Mouse (Mus musculus): Measurements from ENCODE around the gene Ccdc163. TPM values are rescaled to one million over a fixed set of nuclear protein-coding genes. Genes with fewer than 3 reads are reported as not detected.

Gene Ccdc163
- polyA plus RNA-seq, 1 experiment from 2014 or later, result 14.8 TPM

- Histone ChIP-seq H3K36me3 (ENCODE audit: control insufficient read depth, insufficient read depth) (peaks cover 42% of the 10 kb centered on the region), H3K27ac (ENCODE audit: low read length) (no peak overlapping the region), H3K4me1 (ENCODE audit: control insufficient read depth, insufficient read depth, low read length) (peaks cover 18% of the 10 kb centered on the region), H3K9me3 (replicated peaks; ENCODE audit: control insufficient read depth, low read length) (no peaks in the 10 kb centered on the region), H3K27me3 (ENCODE audit: control insufficient read depth, insufficient read depth, low read length) (no peaks in the 10 kb centered on the region), H3K9ac (ENCODE audit: low read length) (no peak overlapping the region), H3K4me3 (ENCODE audit: low read length) (no peak overlapping the region), H3K4me2 (ENCODE audit: low read depth, low read length) (no peak overlapping the region)
- ATAC-seq (replicated peaks; ENCODE audit: extremely low read depth, insufficient read depth, low FRiP score), result no peak
- WGBS, result 83% methylated on average over 4 of the region's 4 CpGs
These were observed 18.9 kb upstream of the Ccdc163 start for GRCm38 (mm10) chr4:116689309-116689876.

DNA sequence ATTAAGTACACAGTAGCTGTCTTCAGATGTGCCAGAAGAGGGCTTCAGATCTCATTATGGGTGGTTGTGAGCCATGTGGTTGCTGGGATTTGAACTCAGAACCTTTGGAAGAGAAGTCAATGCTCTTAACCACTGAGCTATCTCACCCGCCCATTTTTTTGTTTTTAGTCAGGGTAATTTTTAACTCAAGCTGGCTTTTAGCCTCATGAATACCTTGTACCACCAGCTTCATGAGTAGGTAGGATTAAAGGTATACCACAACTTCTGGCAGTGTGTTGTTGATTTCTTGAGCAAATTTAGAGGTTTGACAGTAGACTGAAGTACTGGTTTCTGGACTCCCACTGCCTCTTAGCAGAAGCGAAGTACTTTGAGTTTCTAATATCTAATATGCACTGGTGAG, 16.2 kb upstream of the Ccdc163 start:
- no peak for ATAC-seq (replicated peaks; ENCODE audit: extremely low read depth, insufficient read depth, low FRiP score)
- no peak overlapping the region for H3K4me3 ChIP-seq (ENCODE audit: low read length)
- peaks cover 54% of the 10 kb centered on the region for H3K36me3 ChIP-seq (ENCODE audit: control insufficient read depth, insufficient read depth)
- WGBS, result 92% methylated on average over 2 of the region's 2 CpGs
- H3K9me3 ChIP-seq (replicated peaks; ENCODE audit: control insufficient read depth, low read length), result no peaks in the 10 kb centered on the region
- H3K9ac ChIP-seq (ENCODE audit: low read length), result no peak overlapping the region
- no peak overlapping the region for H3K4me2 ChIP-seq (ENCODE audit: low read depth, low read length)
- H3K27me3 ChIP-seq (ENCODE audit: control insufficient read depth, insufficient read depth, low read length), result no peaks in the 10 kb centered on the region
- peaks cover 6% of the 10 kb centered on the region for H3K4me1 ChIP-seq (ENCODE audit: control insufficient read depth, insufficient read depth, low read length)
- no peak overlapping the region for H3K27ac ChIP-seq (ENCODE audit: low read length)

- no peak for ATAC-seq (replicated peaks; ENCODE audit: extremely low read depth, insufficient read depth, low FRiP score)
- 86% methylated on average over 2 of the region's 2 CpGs for WGBS
- Histone ChIP-seq H3K4me1 (ENCODE audit: control insufficient read depth, insufficient read depth, low read length) (peaks cover 5% of the 10 kb centered on the region), H3K27me3 (ENCODE audit: control insufficient read depth, insufficient read depth, low read length) (no peaks in the 10 kb centered on the region), H3K9me3 (replicated peaks; ENCODE audit: control insufficient read depth, low read length) (no peaks in the 10 kb centered on the region), H3K9ac (ENCODE audit: low read length) (no peak overlapping the region), H3K27ac (ENCODE audit: low read length) (no peak overlapping the region), H3K4me2 (ENCODE audit: low read depth, low read length) (no peak overlapping the region), H3K4me3 (ENCODE audit: low read length) (no peak overlapping the region), H3K36me3 (ENCODE audit: control insufficient read depth, insufficient read depth) (peaks cover 54% of the 10 kb centered on the region)
These were observed 14.5 kb upstream of the Ccdc163 start for GRCm38 (mm10) chr4:116693785-116694184.

GRCm38 (mm10) chr4:116698693-116699342, 9.5 kb upstream of the Ccdc163 start:
- no peak overlapping the region for H3K9ac ChIP-seq (ENCODE audit: low read length)
- peaks cover 6% of the 10 kb centered on the region for H3K4me1 ChIP-seq (ENCODE audit: control insufficient read depth, insufficient read depth, low read length)
- peak overlapping the region; percentile 36 for H3K27ac ChIP-seq (ENCODE audit: low read length)
- H3K9me3 ChIP-seq (replicated peaks; ENCODE audit: control insufficient read depth, low read length), result no peaks in the 10 kb centered on the region
- H3K27me3 ChIP-seq (ENCODE audit: control insufficient read depth, insufficient read depth, low read length), result no peaks in the 10 kb centered on the region
- WGBS, result 27% methylated on average over 2 of the region's 2 CpGs
- peaks cover 44% of the 10 kb centered on the region for H3K36me3 ChIP-seq (ENCODE audit: control insufficient read depth, insufficient read depth)
- peak; percentile 37; the same call in 1 of the 2 replicates for ATAC-seq (replicated peaks; ENCODE audit: extremely low read depth, insufficient read depth, low FRiP score)
- H3K4me2 ChIP-seq (ENCODE audit: low read depth, low read length), result no peak overlapping the region
- H3K4me3 ChIP-seq (ENCODE audit: low read length), result no peak overlapping the region

- H3K36me3 ChIP-seq (ENCODE audit: control insufficient read depth, insufficient read depth), result peaks cover 30% of the 10 kb centered on the region
- no peaks in the 10 kb centered on the region for H3K27me3 ChIP-seq (ENCODE audit: control insufficient read depth, insufficient read depth, low read length)
- no peak overlapping the region for H3K4me3 ChIP-seq (ENCODE audit: low read length)
- no peaks in the 10 kb centered on the region for H3K9me3 ChIP-seq (replicated peaks; ENCODE audit: control insufficient read depth, low read length)
- 72% methylated on average over 1 of the region's 1 CpGs for WGBS
- H3K4me2 ChIP-seq (ENCODE audit: low read depth, low read length), result no peak overlapping the region
- no peak overlapping the region for H3K9ac ChIP-seq (ENCODE audit: low read length)
- no peak for ATAC-seq (replicated peaks; ENCODE audit: extremely low read depth, insufficient read depth, low FRiP score)
- H3K27ac ChIP-seq (ENCODE audit: low read length), result no peak overlapping the region
- peaks cover 6% of the 10 kb centered on the region for H3K4me1 ChIP-seq (ENCODE audit: control insufficient read depth, insufficient read depth, low read length)
These were observed 7.3 kb upstream of the Ccdc163 start for GRCm38 (mm10) chr4:116700964-116701363.

DNA sequence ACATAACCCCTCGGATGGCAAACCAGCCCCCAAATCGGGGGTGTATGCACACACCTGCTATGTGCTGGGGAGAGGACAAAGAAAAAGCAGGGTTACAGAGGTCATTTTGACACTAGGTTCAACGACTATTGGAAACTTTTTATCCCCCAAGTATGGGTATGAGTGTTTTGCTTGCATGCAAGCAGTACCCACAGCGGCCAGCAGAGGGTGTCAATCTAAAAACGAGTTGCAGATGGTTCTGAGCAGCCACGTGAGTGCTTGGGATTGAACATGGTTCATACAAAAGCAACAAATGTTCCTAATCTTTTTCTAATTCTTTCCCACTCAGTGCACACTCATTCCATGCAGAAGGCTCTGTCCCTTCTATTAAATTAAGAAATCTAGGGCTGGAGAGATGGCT, 4.5 kb upstream of the Ccdc163 start:
- H3K36me3 ChIP-seq (ENCODE audit: control insufficient read depth, insufficient read depth), result peaks cover 18% of the 10 kb centered on the region
- no peak for ATAC-seq (replicated peaks; ENCODE audit: extremely low read depth, insufficient read depth, low FRiP score)
- WGBS, result 37% methylated on average over 6 of the region's 6 CpGs

DNA sequence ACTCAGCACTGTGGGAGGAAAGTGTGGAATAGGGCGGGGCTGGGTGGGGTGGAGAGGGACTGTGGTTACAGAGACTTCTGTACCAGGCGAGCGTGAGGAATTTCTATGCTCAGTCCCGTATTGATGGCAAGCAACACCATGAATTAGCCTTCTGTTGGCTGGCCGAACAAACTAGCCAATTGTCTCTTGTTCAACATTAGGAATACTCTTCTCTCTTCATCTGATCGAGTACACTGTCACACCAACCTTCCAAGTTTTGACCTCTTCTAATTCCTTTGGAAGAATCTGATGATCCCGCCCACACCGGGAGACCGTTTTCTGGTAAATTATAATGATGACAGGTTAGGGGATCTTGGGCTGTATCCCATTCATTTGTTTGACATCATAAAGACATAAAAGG, 643 bp upstream of the Ccdc163 start:
- Histone ChIP-seq H3K27ac (ENCODE audit: low read length) (peak overlapping the region; percentile 68; the same call in 1 of the 2 replicates), H3K27me3 (ENCODE audit: control insufficient read depth, insufficient read depth, low read length) (no peaks in the 10 kb centered on the region)
- WGBS, result 13% methylated on average over 9 of the region's 9 CpGs

More for the DNA sequence above, 4.5 kb upstream of the Ccdc163 start:
- Histone ChIP-seq H3K4me2 (ENCODE audit: low read depth, low read length) (no peak overlapping the region), H3K27me3 (ENCODE audit: control insufficient read depth, insufficient read depth, low read length) (no peaks in the 10 kb centered on the region), H3K9me3 (replicated peaks; ENCODE audit: control insufficient read depth, low read length) (no peaks in the 10 kb centered on the region), H3K4me1 (ENCODE audit: control insufficient read depth, insufficient read depth, low read length) (peaks cover 6% of the 10 kb centered on the region), H3K9ac (ENCODE audit: low read length) (no peak overlapping the region), H3K4me3 (ENCODE audit: low read length) (no peak overlapping the region), H3K27ac (ENCODE audit: low read length) (no peak overlapping the region)

DNA sequence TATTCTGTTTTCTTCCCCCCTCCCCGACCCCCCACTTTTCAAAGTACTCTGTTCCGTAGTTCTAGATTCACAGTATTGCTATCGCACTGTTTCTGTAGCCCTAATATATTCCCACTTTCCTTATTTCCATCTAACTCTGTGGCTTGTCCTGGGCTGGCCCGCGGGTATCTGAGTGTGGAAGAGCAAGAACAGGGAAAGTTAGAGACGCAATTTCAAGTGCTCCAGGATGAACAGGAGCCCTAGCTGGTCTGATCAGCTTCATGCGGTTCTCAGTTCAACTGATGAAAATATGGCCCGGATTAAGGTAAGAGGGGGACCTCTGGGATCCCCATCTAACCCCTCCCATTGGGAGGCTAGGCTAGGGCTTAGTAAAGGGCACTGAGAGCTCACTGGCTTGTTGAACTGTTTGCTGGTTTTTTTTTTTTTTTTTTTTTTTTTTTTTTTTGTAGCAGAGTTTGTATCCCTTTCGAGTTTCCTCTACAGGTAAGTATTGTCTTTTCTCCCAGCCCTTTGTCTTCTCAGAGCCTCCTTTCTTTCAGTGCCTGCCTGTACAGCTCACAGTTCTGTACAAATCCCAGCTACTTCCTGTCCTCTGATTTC, 582 bp downstream of the Ccdc163 start:
- no peaks in the 10 kb centered on the region; the same call in 1 of the 2 replicates for H3K36me3 ChIP-seq (ENCODE audit: control insufficient read depth, insufficient read depth)
- no peaks in the 10 kb centered on the region for H3K9me3 ChIP-seq (replicated peaks; ENCODE audit: control insufficient read depth, low read length)
- H3K27me3 ChIP-seq (ENCODE audit: control insufficient read depth, insufficient read depth, low read length), result no peaks in the 10 kb centered on the region
- peaks cover 12% of the 10 kb centered on the region for H3K4me1 ChIP-seq (ENCODE audit: control insufficient read depth, insufficient read depth, low read length)
- H3K4me3 ChIP-seq (ENCODE audit: low read length), result peak overlapping the region; percentile 78
- H3K27ac ChIP-seq (ENCODE audit: low read length), result peak overlapping the region; percentile 35; the same call in 1 of the 2 replicates
- peak overlapping the region; percentile 98 for H3K4me2 ChIP-seq (ENCODE audit: low read depth, low read length)
- H3K9ac ChIP-seq (ENCODE audit: low read length), result peak overlapping the region; percentile 80
- WGBS, result 4% methylated on average over 9 of the region's 9 CpGs
- peak; percentile 7 for ATAC-seq (replicated peaks; ENCODE audit: extremely low read depth, insufficient read depth, low FRiP score)

More for the DNA sequence above, 643 bp upstream of the Ccdc163 start:
- H3K4me1 ChIP-seq (ENCODE audit: control insufficient read depth, insufficient read depth, low read length), result peaks cover 12% of the 10 kb centered on the region
- H3K4me2 ChIP-seq (ENCODE audit: low read depth, low read length), result peak overlapping the region; percentile 80
- peaks cover 5% of the 10 kb centered on the region for H3K36me3 ChIP-seq (ENCODE audit: control insufficient read depth, insufficient read depth)
- no peaks in the 10 kb centered on the region for H3K9me3 ChIP-seq (replicated peaks; ENCODE audit: control insufficient read depth, low read length)
- no peak for ATAC-seq (replicated peaks; ENCODE audit: extremely low read depth, insufficient read depth, low FRiP score)
- H3K9ac ChIP-seq (ENCODE audit: low read length), result peak overlapping the region; percentile 79
- H3K4me3 ChIP-seq (ENCODE audit: low read length), result peak overlapping the region; percentile 78

DNA sequence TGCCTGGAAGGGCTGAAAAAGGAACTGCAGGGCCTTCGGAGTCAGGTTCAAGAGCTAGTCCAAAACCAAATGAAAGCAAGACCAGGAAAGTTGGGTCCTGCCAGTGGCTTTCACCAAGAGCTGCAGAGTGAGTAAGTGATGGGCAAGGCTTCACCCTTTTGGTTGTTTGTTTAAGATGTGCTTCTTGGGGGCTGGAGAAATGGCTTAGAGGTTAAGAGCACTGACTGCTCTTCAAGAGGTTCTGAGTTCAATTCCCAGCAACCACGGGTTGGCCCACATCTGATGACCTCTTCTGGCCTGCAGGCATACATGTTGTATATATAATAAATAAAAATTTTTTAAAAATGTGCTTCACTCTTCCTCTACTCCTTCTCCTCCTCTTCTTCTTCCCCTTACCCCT, 1.8 kb downstream of the Ccdc163 start:
- no peak for ATAC-seq (replicated peaks; ENCODE audit: extremely low read depth, insufficient read depth, low FRiP score)
- WGBS, result 86% methylated on average over 2 of the region's 2 CpGs
- H3K9me3 ChIP-seq (replicated peaks; ENCODE audit: control insufficient read depth, low read length), result no peaks in the 10 kb centered on the region

More for the DNA sequence above, 1.8 kb downstream of the Ccdc163 start:
- no peak overlapping the region for H3K27ac ChIP-seq (ENCODE audit: low read length)
- no peaks in the 10 kb centered on the region; the same call in 1 of the 2 replicates for H3K36me3 ChIP-seq (ENCODE audit: control insufficient read depth, insufficient read depth)
- no peaks in the 10 kb centered on the region for H3K27me3 ChIP-seq (ENCODE audit: control insufficient read depth, insufficient read depth, low read length)
- no peak overlapping the region for H3K4me2 ChIP-seq (ENCODE audit: low read depth, low read length)
- H3K4me1 ChIP-seq (ENCODE audit: control insufficient read depth, insufficient read depth, low read length), result peaks cover 12% of the 10 kb centered on the region
- no peak overlapping the region for H3K9ac ChIP-seq (ENCODE audit: low read length)
- no peak overlapping the region for H3K4me3 ChIP-seq (ENCODE audit: low read length)

Measured in heart, embryonic 16.5 days (tissue).